Mouse (Mus musculus): Measurements from ENCODE around the gene March5.

Gene March5

GRCm38 (mm10) chr19:37263943-37264897 is 56.9 kb downstream of the March5 start:
- DNase-seq (ENCODE audit: low spot score) = no peak

- peak; percentile 88 for DNase-seq (ENCODE audit: low spot score)
Measured at GRCm38 (mm10) chr19:37265333-37266103, 58.2 kb downstream of the March5 start.

GRCm38 (mm10) chr19:37269106-37269505 is 61.8 kb downstream of the March5 start:
- DNase-seq (ENCODE audit: low spot score) = no peak

All from retina, embryonic 14.5 days (tissue).